Mouse (Mus musculus): ENCODE results near the gene Arhgap17. TPM values are rescaled to one million over a fixed set of nuclear protein-coding genes. Genes with fewer than 3 reads are reported as not detected.

The Arhgap17 gene
- total and polyA plus RNA-seq, 2 experiments from 2014 or later = 5.4 to 8.1 TPM

- no peak for ATAC-seq
- H3K36me3 ChIP-seq (ENCODE audit: insufficient read depth) = peaks cover 31% of the 10 kb centered on the region
These were observed 35.9 kb upstream of the Arhgap17 start for GRCm38 (mm10) chr7:123405619-123406018.

GRCm38 (mm10) chr7:123404198-123404597, 34.5 kb upstream of the Arhgap17 start:
- Histone ChIP-seq H3K36me3 (ENCODE audit: insufficient read depth) (peaks cover 31% of the 10 kb centered on the region), H3K4me3 (ENCODE audit: low read depth, low read length) (no peak overlapping the region), H3K9ac (no peak overlapping the region), H3K4me2 (ENCODE audit: low read depth) (no peak overlapping the region), H3K27me3 (ENCODE audit: insufficient read depth, low read length) (no peaks in the 10 kb centered on the region), H3K27ac (ENCODE audit: low read depth, low read length) (no peak overlapping the region), H3K9me3 (ENCODE audit: low read length) (no peaks in the 10 kb centered on the region), H3K4me1 (ENCODE audit: insufficient read depth) (no peaks in the 10 kb centered on the region)
- DNase-seq = no peak
- ATAC-seq = no peak
- 80% methylated on average over 6 of the region's 6 CpGs for WGBS
- TF ChIP-seq CTCF (IDR thresholded peaks at IDR 0.05; ENCODE audit: low read depth) = no peak

More at GRCm38 (mm10) chr7:123405619-123406018, 35.9 kb upstream of the Arhgap17 start:
- Histone ChIP-seq H3K4me2 (ENCODE audit: low read depth) (no peak overlapping the region), H3K4me3 (ENCODE audit: low read depth, low read length) (no peak overlapping the region), H3K9ac (no peak overlapping the region), H3K27me3 (ENCODE audit: insufficient read depth, low read length) (no peaks in the 10 kb centered on the region), H3K4me1 (ENCODE audit: insufficient read depth) (no peaks in the 10 kb centered on the region), H3K27ac (ENCODE audit: low read depth, low read length) (no peak overlapping the region), H3K9me3 (ENCODE audit: low read length) (no peaks in the 10 kb centered on the region)
- TF ChIP-seq CTCF (IDR thresholded peaks at IDR 0.05; ENCODE audit: low read depth) = no peak
- whole genome bisulfite sequencing = 93% methylated on average over 3 of the region's 3 CpGs
- DNase-seq = no peak

GRCm38 (mm10) chr7:123401121-123401520, 31.4 kb upstream of the Arhgap17 start:
- DNase-seq = no peak
- Histone ChIP-seq H3K36me3 (ENCODE audit: insufficient read depth) (peaks cover 30% of the 10 kb centered on the region), H3K27ac (ENCODE audit: low read depth, low read length) (no peak overlapping the region), H3K9me3 (ENCODE audit: low read length) (no peaks in the 10 kb centered on the region), H3K4me3 (ENCODE audit: low read depth, low read length) (no peak overlapping the region), H3K4me1 (ENCODE audit: insufficient read depth) (no peaks in the 10 kb centered on the region), H3K27me3 (ENCODE audit: insufficient read depth, low read length) (no peaks in the 10 kb centered on the region), H3K4me2 (ENCODE audit: low read depth) (no peak overlapping the region), H3K9ac (no peak overlapping the region)
- 37% methylated on average over 3 of the region's 3 CpGs for WGBS
- no peak for ATAC-seq
- no peak for TF ChIP-seq CTCF (IDR thresholded peaks at IDR 0.05; ENCODE audit: low read depth)

- DNase-seq = no peak
- no peak overlapping the region for H3K4me2 ChIP-seq (ENCODE audit: low read depth)
- 81% methylated on average over 4 of the region's 4 CpGs for WGBS
- no peak for ATAC-seq
- no peak overlapping the region for H3K27ac ChIP-seq (ENCODE audit: low read depth, low read length)
- no peak overlapping the region for H3K9ac ChIP-seq
- peaks cover 18% of the 10 kb centered on the region for H3K36me3 ChIP-seq (ENCODE audit: insufficient read depth)
- no peak overlapping the region for H3K4me3 ChIP-seq (ENCODE audit: low read depth, low read length)
- no peaks in the 10 kb centered on the region for H3K27me3 ChIP-seq (ENCODE audit: insufficient read depth, low read length)
- H3K4me1 ChIP-seq (ENCODE audit: insufficient read depth) = no peaks in the 10 kb centered on the region
- no peaks in the 10 kb centered on the region for H3K9me3 ChIP-seq (ENCODE audit: low read length)
- no peak for TF ChIP-seq CTCF (IDR thresholded peaks at IDR 0.05; ENCODE audit: low read depth)
These were observed 29.6 kb upstream of the Arhgap17 start for GRCm38 (mm10) chr7:123399286-123399685.

- no peak overlapping the region for H3K4me2 ChIP-seq (ENCODE audit: low read depth)
- no peaks in the 10 kb centered on the region for H3K27me3 ChIP-seq (ENCODE audit: insufficient read depth, low read length)
- no peak overlapping the region for H3K4me3 ChIP-seq (ENCODE audit: low read depth, low read length)
- no peak overlapping the region for H3K27ac ChIP-seq (ENCODE audit: low read depth, low read length)
- ATAC-seq (peak; percentile 80), DNase-seq (peak; percentile 85)
- 27% methylated on average over 7 of the region's 7 CpGs for WGBS
- peaks cover 13% of the 10 kb centered on the region for H3K36me3 ChIP-seq (ENCODE audit: insufficient read depth)
- H3K9me3 ChIP-seq (ENCODE audit: low read length) = no peaks in the 10 kb centered on the region
- no peak overlapping the region for H3K9ac ChIP-seq
- peak; percentile 84 for TF ChIP-seq CTCF (IDR thresholded peaks at IDR 0.05; ENCODE audit: low read depth)
- no peaks in the 10 kb centered on the region for H3K4me1 ChIP-seq (ENCODE audit: insufficient read depth)
These were observed 29.1 kb upstream of the Arhgap17 start for GRCm38 (mm10) chr7:123398828-123399227.

GRCm38 (mm10) chr7:123397931-123398330, 28.2 kb upstream of the Arhgap17 start:
- DNase-seq = no peak
- ATAC-seq = no peak
- H3K4me1 ChIP-seq (ENCODE audit: insufficient read depth) = no peaks in the 10 kb centered on the region
- TF ChIP-seq CTCF (IDR thresholded peaks at IDR 0.05; ENCODE audit: low read depth) = no peak
- 77% methylated on average over 8 of the region's 8 CpGs for WGBS
- H3K4me2 ChIP-seq (ENCODE audit: low read depth) = no peak overlapping the region
- H3K4me3 ChIP-seq (ENCODE audit: low read depth, low read length) = no peak overlapping the region
- no peak overlapping the region for H3K27ac ChIP-seq (ENCODE audit: low read depth, low read length)
- peaks cover 13% of the 10 kb centered on the region for H3K36me3 ChIP-seq (ENCODE audit: insufficient read depth)
- no peaks in the 10 kb centered on the region for H3K9me3 ChIP-seq (ENCODE audit: low read length)
- no peaks in the 10 kb centered on the region for H3K27me3 ChIP-seq (ENCODE audit: insufficient read depth, low read length)
- H3K9ac ChIP-seq = no peak overlapping the region

GRCm38 (mm10) chr7:123397369-123397768, 27.7 kb upstream of the Arhgap17 start:
- no peak overlapping the region for H3K4me3 ChIP-seq (ENCODE audit: low read depth, low read length)
- no peaks in the 10 kb centered on the region for H3K4me1 ChIP-seq (ENCODE audit: insufficient read depth)
- H3K27me3 ChIP-seq (ENCODE audit: insufficient read depth, low read length) = no peaks in the 10 kb centered on the region
- DNase-seq = no peak
- no peak for TF ChIP-seq CTCF (IDR thresholded peaks at IDR 0.05; ENCODE audit: low read depth)
- no peak overlapping the region for H3K4me2 ChIP-seq (ENCODE audit: low read depth)
- H3K9me3 ChIP-seq (ENCODE audit: low read length) = no peaks in the 10 kb centered on the region
- peaks cover 11% of the 10 kb centered on the region for H3K36me3 ChIP-seq (ENCODE audit: insufficient read depth)
- no peak for ATAC-seq
- H3K27ac ChIP-seq (ENCODE audit: low read depth, low read length) = no peak overlapping the region
- H3K9ac ChIP-seq = no peak overlapping the region
- WGBS = 84% methylated on average over 8 of the region's 8 CpGs

All from forebrain, postnatal 0 days (tissue).